8 mouse cellular contexts compared by ENCODE assay signal in the genomic region with DNA sequence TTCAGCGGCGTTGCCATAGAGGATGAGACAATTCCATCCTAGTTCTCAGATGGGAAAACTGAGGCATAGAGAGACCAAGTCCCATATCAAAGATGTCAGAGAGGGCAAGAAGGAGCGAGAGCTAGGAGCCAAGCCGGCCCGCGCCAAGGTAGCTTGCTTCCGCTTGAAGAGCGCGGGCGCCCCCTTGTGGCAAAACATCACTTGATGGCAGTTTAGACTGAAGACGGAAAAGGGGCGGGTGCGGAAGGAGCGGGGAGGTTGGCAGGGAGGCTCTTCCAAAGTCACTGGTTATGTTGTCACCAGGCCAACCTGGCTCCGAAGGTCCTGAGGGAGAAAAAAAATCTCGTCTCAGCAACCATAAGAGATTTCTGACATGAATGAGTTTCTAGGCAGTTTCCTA. TPM values are rescaled to one million over a fixed set of nuclear protein-coding genes. Genes with fewer than 3 reads are reported as not detected.
A peak's percentile ranks its signal among the peaks of the same experiment; 100 is the strongest.
DNase-seq lines count a peak whose midpoint lies in the region; ATAC-seq and TF ChIP-seq lines count a peak whose summit lies in the region.

No protein-coding gene starts in this region.

- H3K9ac ChIP-seq in heart, embryonic 15.5 days = no peak overlapping the region
- H3K9ac ChIP-seq in lung, postnatal 0 days (replicated peaks; ENCODE audit: low read depth) = no peak overlapping the region

- WGBS in heart, embryonic 15.5 days = 2% methylated on average over 16 of the region's 16 CpGs
- under 1% methylated on average over 16 of the region's 16 CpGs for WGBS in lung, postnatal 0 days

- no peaks in the 10 kb centered on the region for H3K9me3 ChIP-seq in heart, embryonic 15.5 days (replicated peaks)
- no peaks in the 10 kb centered on the region for H3K9me3 ChIP-seq in lung, postnatal 0 days (ENCODE audit: low read length)

- no peak for TF ChIP-seq POLR2A in brain, embryonic 14.5 days (IDR thresholded peaks at IDR 0.05; ENCODE audit: borderline replicate concordance, extremely low read depth, insufficient read depth, insufficient read length, poor library complexity, severe bottlenecking)

- H3K4me1 ChIP-seq in heart, embryonic 15.5 days (replicated peaks) = peaks cover 10% of the 10 kb centered on the region
- no peaks in the 10 kb centered on the region for H3K4me1 ChIP-seq in lung, postnatal 0 days (ENCODE audit: insufficient read depth, low read depth, low read length)

- no peak for TF ChIP-seq EP300 in lung, postnatal 0 days (IDR thresholded peaks at IDR 0.05)

- no peak overlapping the region for H3K27ac ChIP-seq in heart, embryonic 15.5 days
- no peak overlapping the region for H3K27ac ChIP-seq in layer of hippocampus, adult 2 months
- no peak overlapping the region for H3K27ac ChIP-seq in lung, postnatal 0 days (ENCODE audit: low read length)

- peak; percentile 91 for DNase-seq in ES-CJ7 (ENCODE audit: low read depth, low spot score)
- peak; percentile 96 for DNase-seq in brain, embryonic 14.5 days (ENCODE audit: low read depth)
- DNase-seq in fibroblast of lung, adult 2 months (ENCODE audit: low read depth) = peak; percentile 36
- peak; percentile 56 to 91 for DNase-seq in layer of hippocampus, adult 2 months (ENCODE audit: low spot score in 2 of 2)
- peak; percentile 95 for DNase-seq in lung, postnatal 0 days (ENCODE audit: low spot score)
- DNase-seq in retina, embryonic 14.5 days (ENCODE audit: low spot score) = peak; percentile 96
- DNase-seq in urinary bladder, adult 18-20 months (ENCODE audit: low spot score in 2 of 2) = peak; percentile 75 to 79

- H3K4me3 ChIP-seq in heart, embryonic 15.5 days = no peak overlapping the region
- H3K4me3 ChIP-seq in layer of hippocampus, adult 2 months = no peak overlapping the region
- H3K4me3 ChIP-seq in lung, postnatal 0 days (ENCODE audit: low read depth, low read length) = no peak overlapping the region

- ATAC-seq in heart, embryonic 15.5 days (replicated peaks; ENCODE audit: insufficient number of reproducible peaks, insufficient read depth, low FRiP score, low read depth) = peak; percentile 36; the same call in 1 of the 2 replicates
- peak; percentile 79 for ATAC-seq in lung, postnatal 0 days

- H3K27me3 ChIP-seq in heart, embryonic 15.5 days = peaks cover 19% of the 10 kb centered on the region
- no peaks in the 10 kb centered on the region for H3K27me3 ChIP-seq in lung, postnatal 0 days (replicated peaks; ENCODE audit: insufficient read depth, low read length)

- H3K36me3 ChIP-seq in heart, embryonic 15.5 days = no peaks in the 10 kb centered on the region
- H3K36me3 ChIP-seq in lung, postnatal 0 days (ENCODE audit: insufficient read depth, low read length) = no peaks in the 10 kb centered on the region

- H3K4me2 ChIP-seq in heart, embryonic 15.5 days = peak overlapping the region; percentile 12; the same call in 1 of the 2 replicates
- no peak overlapping the region for H3K4me2 ChIP-seq in lung, postnatal 0 days (replicated peaks; ENCODE audit: low read depth, low read length)

- TF ChIP-seq CTCF in brain, embryonic 14.5 days (IDR thresholded peaks at IDR 0.05; ENCODE audit: borderline replicate concordance, extremely low read depth, insufficient read depth, insufficient read length) = peak; percentile 97
- TF ChIP-seq CTCF in layer of hippocampus, adult 2 months (conservative IDR thresholded peaks at IDR 0.05) = peak; percentile 98
- peak; percentile 97 for TF ChIP-seq CTCF in lung, postnatal 0 days (IDR thresholded peaks at IDR 0.05)

RNA-seq across cellular contexts. Expression of gene Rbm19, which starts 27.7 kb away (rescaled TPM):
- 12.6 and 15.7 TPM in 2 replicates for polyA plus RNA-seq in brain, embryonic 14.5 days (2012; rRNA removed)
- 12.3 and 14.9 TPM in 2 replicates for polyA plus RNA-seq in heart, embryonic 15.5 days (2015; fragmentation: Nextera tagmentation; extraction: Ambion mirVana)
- total RNA-seq in layer of hippocampus, adult 2 months (2021) = 10 to 100 TPM; 18.9 to 23.3 TPM
- 6.0 and 7.4 TPM in 2 replicates for polyA plus RNA-seq in lung, postnatal 0 days (2015; fragmentation: Nextera tagmentation; extraction: Ambion mirVana)

Comparison
In these comparisons a context has a peak if more than half of its experiments do, and no peak if none do; other contexts are left out.
1. DNase-seq: peak in every context shown above with its lines; median percentile 96 in brain, embryonic 14.5 days; 96 in retina, embryonic 14.5 days; 95 in lung, postnatal 0 days; 91 in ES-CJ7; 77 in urinary bladder, adult 18-20 months; 74 in layer of hippocampus, adult 2 months; 36 in fibroblast of lung, adult 2 months.